Mouse (Mus musculus) cerebellum, adult 9-10 months (tissue): Measurements from ENCODE around the gene Prcd.
"Not testable (repeated sequence)": the region's sequence is repeated elsewhere in the genome, so short reads cannot be mapped to it uniquely, and the experiment has no call there.

Experiments used
- DNase-seq: peaks from one replicate; pipeline ENCODE4 v3.0.0; 2022

Gene Prcd

DNA sequence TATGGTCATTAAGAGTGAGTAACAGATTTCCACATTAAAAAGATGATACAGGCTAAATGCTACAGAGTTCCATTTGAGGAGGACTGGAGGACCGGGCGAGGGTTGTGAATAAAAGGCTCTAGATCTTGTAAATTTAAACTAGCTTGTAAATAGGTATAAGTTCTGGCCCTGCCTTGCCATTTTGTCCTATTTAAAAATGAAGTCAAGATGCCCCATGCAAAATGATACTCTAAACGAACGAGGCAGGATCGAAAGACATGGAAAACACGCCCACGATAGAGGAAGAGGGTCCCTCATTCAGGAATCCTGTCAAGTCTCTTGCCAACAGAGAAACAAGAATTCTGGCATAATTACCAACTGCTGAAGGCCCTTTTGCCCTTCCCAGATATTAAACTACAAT, 17.1 kb downstream of the Prcd start:
- DNase-seq: peak; percentile 51

DNA sequence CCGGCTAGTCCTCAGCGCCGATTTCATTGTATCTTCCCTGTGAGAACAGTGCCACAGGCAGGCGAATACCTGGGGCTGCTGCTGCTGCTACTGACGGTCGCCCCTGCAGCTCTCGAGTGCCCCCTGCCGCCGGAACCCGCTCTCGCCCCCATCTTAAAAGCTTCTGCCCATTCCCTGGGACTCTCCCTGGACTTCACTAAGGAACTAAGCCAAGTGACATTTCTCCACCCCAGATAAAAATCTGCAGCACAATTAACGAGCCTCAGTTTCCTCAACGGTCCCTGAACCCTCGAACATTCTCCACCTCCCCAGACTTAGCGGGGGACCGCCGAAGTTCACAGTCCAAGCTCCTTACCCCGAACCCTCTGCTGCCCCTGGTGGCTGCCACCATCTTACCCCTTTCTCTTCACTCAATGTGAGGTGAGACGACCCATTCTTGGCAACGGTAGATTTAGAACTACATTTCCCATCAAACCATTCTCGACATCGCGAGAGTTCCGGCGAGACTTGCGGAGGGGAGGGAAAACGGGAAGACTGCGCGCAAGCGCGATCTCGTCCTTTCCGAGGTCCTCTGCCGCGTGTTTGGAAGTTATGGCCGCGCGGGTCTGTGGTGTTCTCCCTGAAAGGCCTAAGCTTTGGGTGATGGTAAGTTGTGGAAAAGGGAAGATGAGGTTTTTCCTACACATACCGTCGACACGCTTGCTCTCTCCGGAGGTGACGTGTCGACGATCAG, 17.9 kb downstream of the Prcd start:
- peak; percentile 98 for DNase-seq

DNA sequence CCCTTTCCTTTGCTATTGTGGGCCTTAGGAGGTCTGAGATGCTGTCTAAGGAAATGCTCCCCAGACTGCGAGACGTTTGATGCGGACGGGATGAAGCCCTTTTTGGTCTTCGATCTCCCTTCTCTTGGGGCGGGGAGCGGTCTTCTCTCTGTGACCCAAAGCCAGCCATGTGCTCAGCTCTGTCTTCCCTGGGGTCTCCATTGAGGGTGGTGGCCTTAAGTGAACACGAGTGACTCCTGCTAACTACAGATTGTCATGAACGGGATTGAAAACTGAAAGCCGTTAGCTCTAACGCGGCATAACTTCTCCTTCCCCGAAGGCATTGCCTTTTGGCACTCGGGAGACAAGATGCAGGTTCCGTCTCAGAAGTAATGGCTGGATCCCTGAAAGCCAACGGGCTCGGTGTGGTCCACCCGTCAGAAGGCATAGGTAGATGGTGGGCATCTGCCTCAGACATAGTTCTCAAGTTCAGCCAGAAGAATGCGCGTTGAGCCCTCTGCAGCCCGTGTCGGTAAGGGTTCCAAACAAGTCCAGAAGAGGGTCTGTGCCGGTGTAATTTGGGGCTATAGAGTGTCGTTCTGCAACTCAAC, 18.6 kb downstream of the Prcd start:
- DNase-seq: peak; percentile 46

DNA sequence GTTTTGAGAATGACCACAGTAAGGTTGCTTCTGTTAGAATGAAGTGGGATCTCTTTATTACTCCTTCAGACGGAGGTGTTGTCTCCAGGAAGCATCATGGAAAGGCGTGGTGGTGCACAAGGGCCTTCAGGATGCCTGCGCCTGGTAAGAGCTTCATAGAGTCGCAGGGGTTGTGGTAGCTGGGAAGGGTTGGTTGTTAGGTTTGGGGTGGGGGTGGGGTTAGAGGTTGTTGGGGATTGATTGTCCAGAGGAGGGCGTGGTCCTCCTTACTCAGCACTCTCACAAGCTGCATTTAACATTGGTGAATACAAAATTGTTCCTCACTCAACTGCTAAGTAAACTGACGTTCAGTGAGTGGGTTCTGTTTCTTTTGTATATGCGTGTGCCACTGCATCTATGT, 19.3 kb downstream of the Prcd start:
- DNase-seq: no peak

DNA sequence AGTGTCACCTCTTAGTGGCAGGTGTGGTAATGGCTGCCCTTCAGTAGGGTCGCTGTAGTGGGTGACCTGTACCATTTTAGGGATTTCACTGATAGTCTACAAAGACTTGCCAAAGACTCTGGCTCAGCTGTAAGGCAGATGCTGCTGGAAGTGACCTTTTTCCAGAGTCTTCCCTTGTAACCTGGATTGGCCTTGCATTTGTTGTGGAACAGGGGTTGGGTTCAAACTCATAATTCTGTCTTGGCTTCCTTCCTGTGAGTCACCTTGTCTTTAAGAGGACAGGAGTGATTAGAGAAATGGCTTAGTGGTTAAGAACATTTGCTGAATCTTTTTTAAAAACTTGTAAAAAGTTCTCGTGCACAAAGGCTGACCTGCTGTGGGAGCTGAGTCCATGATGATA, 20.1 kb downstream of the Prcd start:
- DNase-seq: no peak

DNA sequence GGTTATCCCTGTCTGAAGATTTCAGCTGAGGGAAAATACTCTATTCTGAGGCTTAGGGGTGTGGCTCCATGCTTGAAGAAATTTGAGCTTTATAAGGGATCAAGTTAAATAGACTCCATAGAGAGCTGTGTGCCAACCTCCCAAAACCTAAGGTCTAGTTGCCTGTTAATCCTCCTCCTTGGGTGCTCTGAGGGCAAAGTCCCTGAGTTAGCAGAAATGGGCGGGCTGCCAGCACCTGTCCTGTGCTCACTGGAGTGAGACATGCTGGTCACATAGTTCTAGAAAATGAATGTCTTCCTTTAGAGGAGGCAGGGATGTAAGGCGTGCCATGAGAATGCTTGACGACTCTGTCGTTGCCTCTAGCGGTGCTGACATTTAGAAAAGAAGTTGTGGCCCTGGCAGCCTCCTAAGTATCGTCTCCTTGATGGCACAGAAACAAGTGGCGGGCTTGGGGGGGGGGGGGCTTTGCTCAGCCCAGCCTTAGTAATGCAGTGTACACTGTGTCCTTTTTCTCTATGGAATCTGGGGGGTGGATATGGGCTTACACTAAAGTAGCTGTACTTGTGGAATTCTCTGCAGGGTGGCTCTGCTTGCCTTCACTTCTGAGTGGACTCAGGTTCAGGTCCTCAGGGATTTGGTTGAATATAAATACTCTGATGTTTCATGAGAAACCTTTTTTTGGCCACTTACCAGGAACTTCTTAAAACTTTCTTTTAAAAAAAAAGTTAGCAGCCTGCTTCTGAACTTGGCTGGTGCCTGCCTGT, 21.5 kb downstream of the Prcd start:
- no peak for DNase-seq

DNA sequence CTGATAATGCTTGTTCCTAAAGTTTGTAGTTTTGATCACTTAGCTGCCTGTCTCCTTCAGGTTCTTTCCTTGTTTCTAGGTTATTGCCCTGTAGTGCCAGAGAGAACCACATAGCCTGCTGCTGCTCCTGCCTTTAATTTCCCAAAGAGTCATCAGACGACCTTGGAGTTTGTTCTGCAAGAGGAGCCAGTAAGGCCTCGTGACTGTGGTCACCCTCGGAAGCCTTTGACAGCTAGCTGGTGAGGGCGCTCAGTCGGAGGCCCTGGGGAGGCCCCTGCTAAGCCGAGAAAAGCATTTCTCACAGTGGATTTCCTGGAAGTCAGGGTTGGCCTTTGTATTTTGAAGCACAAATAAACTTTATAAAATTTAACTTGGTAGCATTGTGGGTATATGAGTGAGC, 22.1 kb downstream of the Prcd start:
- DNase-seq: not testable (repeated sequence)

DNA sequence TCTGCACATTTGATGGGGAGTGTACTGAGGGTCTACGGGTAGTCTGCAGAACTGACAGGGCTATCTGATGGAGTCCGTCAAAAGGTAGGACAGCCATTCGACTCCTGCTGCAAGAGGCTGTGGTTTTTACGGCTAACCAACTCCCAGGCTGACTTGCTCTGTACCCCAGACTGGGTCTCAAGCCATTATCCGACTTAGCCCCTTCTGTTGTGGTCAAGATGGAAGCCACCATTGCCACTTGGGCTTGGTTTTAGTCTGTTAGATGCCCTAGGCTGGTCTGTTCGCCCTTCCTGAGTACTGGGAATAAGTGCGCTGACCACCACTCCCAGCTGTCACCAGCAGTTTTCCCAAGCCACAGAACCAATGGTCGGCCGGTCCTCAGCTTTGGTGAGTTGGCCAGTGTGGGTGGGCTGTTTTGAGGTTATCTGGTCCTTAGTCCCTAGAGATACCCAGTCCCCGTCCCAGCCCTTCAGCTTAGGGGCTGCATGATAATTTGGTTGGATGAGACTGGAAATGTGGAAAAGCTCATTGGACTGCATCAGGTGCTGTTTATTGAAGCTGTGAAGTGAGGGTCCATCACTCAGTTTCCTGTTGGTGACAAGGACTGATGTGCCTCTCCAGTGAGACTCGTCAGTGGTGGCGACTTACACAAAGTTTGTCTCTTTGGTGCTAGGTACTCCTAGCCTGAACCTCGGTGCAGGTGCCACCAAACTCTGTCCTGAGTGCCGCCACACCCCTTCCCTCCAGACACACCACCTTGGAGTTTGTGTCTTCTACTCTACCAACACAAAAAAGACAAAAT, 23.0 kb downstream of the Prcd start:
- no peak for DNase-seq

DNA sequence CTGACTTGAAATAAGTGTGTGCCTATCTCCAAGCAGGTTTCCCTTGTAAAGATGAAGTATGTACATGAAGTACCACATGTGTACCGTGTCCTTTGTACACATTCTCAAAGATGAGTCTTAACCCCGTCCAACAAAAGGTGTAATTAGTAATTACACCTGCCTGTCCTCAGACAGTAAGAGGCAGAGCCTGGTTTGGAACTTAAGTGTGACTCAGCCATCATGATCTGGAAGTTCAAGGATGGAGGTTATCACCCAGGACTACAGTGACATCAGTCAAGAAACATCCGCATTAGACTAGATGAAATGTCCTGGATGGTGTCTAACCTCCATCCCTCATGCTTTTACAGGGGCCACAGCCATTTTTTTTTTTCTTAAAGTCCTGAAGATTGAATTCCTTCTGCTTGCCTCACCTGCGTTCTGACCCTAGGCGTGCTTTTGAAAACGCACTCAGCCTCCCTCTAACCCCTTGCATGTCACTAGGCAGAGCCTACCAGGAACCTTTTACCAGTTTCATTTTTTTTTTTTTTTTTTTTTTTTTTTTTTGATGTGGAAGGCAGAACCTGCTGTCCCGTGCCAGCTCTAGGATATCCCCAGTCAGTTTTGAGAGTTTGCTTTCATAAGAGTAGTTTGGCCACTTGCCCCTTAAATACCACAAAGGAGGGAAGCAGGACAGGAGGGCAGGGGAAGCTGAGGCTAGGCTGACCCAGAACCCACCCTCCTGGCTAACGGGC, 24.5 kb downstream of the Prcd start:
- DNase-seq: no peak

DNA sequence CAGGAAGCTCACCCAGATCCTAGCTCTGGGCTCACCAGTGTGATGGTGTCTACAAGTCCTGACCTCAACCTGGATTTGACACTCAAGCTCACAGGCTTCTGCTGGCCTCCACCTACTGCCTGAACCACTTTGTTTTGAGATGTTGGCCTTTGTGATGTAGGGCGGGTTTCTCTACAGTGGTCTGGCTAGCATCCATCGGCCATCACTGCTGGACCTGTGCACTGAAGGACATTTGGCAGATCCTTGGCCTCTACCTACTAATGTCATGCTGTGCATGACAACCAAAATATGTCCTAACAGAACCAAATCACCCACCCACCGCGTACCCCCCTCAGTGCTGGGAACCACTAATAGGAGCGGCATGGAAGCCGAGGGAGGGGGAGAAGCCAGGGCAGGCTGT, 25.8 kb downstream of the Prcd start:
- DNase-seq: no peak

DNA sequence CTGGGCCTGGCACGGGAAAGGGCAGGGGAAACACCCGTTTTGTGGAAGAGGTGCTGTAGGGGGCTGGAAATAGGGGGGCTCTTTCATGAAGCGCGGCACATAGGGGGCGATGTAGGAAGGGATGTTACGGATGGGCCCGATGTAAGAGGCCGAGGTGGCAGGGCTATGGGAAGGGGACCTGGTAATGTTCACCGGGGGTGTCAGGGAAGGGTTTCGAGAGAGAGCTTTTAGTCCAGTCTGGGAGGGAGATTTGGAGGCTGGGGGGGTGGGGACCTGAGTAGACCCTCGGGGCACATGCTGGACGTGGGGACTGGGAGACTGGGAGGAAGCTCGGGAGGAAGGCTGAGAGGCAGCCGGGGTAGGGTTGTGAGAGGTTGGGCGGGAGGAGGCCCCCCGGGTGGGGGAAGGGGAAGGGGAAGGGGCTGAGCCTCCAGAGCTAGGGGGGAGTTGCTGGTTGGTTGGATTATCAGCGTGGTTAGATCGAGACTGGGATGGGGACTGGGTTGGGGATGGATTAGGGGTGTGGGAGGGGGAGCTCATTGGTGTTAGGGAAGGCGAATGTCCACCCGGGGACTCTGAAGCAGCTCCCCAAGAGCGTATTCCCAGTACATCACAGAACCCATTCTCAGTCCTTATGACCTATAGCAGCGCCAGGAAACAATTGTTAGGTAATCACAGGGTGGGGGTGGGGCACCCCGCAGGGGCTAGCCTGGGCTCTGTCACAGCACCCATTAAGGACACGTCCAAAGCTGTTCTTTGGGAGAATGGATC, 27.2 kb downstream of the Prcd start:
- no peak for DNase-seq

DNA sequence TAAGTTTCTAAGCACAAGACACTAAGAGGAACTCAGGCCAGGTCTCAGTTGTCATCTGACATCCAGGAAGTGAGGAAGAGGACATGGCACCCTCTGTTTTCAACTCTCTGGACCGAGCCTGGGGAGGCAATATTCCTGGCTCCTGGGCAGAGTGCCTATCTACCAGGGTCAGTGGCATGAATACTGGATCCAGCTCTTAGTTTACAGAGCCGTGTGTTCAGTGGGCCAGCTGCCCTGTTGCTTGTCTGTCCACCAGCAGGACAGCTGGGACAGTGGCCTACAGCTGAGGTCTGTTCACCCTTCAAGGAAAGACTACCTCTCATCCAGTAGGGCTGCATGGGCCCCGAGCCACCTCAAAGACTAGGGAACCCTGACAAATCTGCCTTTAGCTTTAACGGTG, 27.8 kb downstream of the Prcd start:
- DNase-seq: no peak

DNA sequence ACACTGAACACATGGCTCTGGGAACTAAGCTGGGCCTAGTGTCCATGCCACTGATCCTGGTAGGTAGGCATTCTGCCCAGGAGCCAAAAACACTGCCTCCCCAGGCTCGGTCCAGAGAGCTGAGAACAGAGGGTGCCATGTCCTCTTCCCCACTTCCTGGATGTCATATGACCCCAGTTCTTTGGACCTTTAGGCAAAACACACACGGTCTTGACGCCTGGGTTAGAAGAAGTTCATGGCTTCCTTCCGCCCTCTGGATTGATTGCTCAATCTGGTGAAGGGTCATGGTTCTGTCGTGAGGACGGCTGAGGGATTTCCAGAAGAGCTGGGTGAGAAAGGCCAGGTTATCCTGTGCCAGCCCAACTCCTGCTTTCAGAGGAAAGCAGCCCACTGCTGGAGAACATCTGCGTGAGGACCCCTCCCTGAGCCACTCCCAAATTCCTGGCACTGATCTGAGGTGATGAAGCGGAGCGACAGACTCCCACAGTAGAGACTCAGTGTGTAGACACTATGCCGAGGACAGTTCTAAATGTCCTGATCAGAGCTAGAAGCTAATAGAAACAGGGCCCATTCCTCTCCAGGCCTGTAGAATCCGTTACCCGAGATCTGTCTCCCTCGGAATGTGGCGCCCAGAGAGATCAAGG, 29.3 kb downstream of the Prcd start:
- no peak for DNase-seq

DNA sequence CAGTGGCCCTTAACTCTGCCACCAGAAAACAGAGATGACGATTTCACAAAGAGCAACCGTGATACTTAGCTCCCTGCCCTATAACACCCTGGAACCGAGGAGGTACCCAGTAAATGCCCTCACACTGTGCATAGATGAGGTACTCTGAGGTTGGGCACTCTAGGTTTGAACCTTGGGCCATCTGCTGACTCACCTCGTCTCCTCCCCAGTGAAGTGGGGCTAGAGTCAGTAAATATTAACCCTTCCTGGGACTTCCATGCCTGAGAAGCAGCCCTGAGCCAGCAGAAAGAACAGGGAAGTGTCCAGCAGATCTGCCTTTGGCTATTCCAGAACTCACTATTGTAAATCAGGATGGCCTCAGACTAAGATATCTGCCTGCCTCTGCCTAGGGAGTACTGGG, 30.4 kb downstream of the Prcd start:
- DNase-seq: no peak

DNA sequence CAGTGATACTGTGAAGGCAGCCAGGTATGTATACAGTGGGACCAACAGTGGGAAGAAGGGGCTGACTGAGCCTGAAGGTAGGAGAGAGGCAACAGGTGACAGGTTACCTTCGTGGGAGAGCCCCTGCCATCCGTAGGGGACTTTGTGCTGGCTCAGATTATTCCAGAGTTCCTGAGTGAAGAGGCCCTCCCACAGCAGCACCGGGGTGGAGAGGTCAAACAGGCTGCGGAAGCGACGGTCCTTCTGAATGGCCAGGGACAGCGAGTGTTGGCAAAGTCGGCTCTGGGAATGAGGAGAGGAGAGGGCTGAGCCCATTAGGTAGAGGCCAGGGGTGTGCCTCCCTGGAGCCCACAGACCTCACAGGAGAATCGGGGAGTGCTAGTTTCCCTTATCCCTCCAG, 32.4 kb downstream of the Prcd start:
- DNase-seq: no peak

DNA sequence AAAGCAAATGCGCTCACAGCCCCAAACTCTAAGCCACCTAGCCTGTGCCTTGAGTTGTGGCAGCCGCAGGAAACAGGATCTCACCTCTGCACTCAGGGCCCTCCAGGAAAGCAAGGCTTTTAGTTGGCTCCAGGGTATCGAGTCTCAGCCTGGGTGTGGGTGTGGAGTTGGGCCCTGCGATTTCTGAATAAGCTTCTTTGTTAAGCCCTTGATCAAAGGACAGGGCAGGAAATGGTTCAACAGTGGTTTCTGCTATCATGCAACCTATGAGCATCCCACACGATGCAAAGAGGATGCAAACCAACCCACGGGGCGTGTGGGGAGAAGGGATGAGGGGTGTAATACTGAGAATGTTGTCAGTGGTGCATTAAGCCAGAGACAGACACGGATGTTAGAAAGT, 34.6 kb downstream of the Prcd start:
- DNase-seq: no peak

DNA sequence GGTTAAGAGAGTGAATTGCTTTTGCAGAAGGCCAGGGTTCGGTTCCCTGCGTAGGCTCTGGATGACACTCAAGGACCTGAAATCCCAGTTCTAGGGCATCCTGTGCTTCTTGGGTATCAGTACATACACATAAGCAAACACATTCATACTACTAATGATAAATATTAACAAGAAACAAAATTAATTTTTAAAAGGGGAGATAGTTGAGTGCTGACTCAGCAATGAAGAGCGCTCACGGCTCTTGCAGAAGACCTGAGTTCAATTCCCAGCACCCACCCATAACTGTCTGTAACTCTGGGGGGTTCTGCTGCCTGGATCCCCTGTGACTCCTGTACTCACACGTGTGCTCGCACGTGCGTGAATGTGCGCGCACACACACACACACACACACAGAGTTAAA, 36.3 kb downstream of the Prcd start:
- DNase-seq: no peak

DNA sequence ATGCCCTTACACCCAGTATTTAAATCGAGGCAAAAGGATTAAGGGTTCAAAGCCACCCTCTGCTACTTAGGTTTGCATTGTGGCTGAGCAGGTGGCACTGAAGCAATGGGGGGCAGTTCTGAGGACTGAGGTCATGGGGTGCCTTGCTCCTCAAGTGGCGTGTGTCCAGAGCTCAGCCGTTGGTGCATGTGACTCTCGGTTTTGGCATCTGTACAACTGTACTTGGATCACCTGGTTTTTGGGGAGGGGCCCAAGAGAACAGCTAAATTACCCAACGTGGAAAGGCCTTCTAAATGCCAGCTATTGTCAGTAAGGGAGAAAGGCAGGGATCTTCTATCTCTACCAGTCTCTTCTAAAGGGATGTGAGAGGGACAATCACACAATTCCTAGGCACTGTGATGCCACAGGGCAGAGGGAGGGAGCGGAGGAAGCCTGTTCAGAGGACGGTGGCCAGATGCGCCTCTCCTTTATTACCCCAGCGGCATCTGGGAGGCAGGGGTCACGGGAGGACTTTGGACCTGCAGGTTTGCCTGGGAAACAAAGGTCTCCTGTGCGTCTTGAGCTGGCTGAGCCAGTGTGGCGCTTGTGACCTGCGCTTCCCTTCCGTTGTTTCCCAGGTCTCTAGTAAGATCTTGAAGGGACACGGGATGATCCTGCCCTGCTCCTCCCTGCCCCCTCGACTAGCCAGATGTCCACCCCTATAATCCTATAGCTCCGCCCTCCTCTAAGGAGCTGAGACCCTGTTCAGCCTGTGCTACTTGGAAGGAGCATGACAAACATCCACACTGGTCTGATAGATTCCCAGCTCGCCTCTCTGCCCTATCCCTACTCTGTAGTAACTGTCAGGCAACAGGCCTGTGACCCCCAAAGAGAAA, 37.6 kb downstream of the Prcd start:
- no peak for DNase-seq

DNA sequence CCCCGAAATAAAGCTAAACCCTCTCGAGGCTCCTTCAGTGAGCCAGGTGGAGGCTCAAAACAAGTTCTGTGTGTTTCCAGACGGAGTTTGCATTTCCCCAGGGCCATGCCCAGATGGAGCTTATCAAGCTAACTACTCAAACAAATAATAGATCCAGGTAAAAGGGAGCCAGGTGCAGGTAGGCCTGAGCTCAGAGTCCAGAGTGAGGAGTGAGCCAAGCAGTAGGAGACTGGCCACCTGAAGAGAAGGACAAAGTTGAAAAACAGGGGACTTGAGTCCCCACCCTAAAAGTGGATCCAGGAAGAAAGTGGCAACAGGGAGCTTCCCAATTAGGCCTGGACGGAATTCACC, 40.5 kb downstream of the Prcd start:
- no peak for DNase-seq
